Mouse (Mus musculus) heart, embryonic 14.5 days (tissue): Measurements from ENCODE around the gene Memo1. TPM values are rescaled to one million over a fixed set of nuclear protein-coding genes. Genes with fewer than 3 reads are reported as not detected.
"Not testable (repeated sequence)": the region's sequence is repeated elsewhere in the genome, so short reads cannot be mapped to it uniquely, and the experiment has no call there.

ENCODE experiments used
- ATAC-seq: fragments of 200-750 bp; cut with Nextera tagmentation; 2 replicates; pipeline ENCODE4 v1.8.0; 2017; ENCODE audit warnings: low read depth, moderate TSS enrichment; ENCODE audit not compliant: insufficient number of reproducible peaks, insufficient read depth, low FRiP score
- H3K27ac ChIP-seq, 2 experiments: fragments of 200-500 bp in 1 of 2; fragments of 300-500 bp in 1 of 2; sonication (generic) in 1 of 2; replicated peaks in 1 of 2; 2 replicates each; pipeline ENCODE4 v1.5.1; 2012 to 2014; ENCODE audit warnings: low read depth in 2 of 2, low read length in 2 of 2, control low read depth in 1 of 2, mild to moderate bottlenecking in 1 of 2, mixed read lengths in 1 of 2; ENCODE audit not compliant: control insufficient read depth in 1 of 2, insufficient read depth in 1 of 2
- H3K27me3 ChIP-seq: fragments of 300-500 bp; sonication (generic); 2 replicates; pipeline ENCODE4 v1.6.1; 2014; ENCODE audit warnings: mild to moderate bottlenecking, low read length, control low read depth; ENCODE audit not compliant: control insufficient read depth, insufficient read depth
- H3K36me3 ChIP-seq: fragments of 300-500 bp; sonication (generic); 2 replicates; pipeline ENCODE4 v1.6.1; 2014; ENCODE audit warnings: mild to moderate bottlenecking, control low read depth, low read length, mixed read lengths; ENCODE audit not compliant: control insufficient read depth, insufficient read depth
- H3K4me1 ChIP-seq, 2 experiments: fragments of 200-500 bp in 1 of 2; fragments of 300-500 bp in 1 of 2; sonication (generic) in 1 of 2; 2 replicates each; pipeline ENCODE4 v1.6.1; 2012 to 2014; ENCODE audit warnings: low read length in 2 of 2, control low read depth in 1 of 2, mixed read lengths in 1 of 2; ENCODE audit not compliant: control insufficient read depth in 2 of 2, insufficient read depth in 2 of 2
- H3K4me2 ChIP-seq: fragments of 300-500 bp; sonication (generic); 2 replicates; pipeline ENCODE4 v1.6.1; 2014; ENCODE audit warnings: mild to moderate bottlenecking, low read length
- H3K4me3 ChIP-seq, 2 experiments: fragments of 200-500 bp in 1 of 2; fragments of 300-500 bp in 1 of 2; sonication (generic) in 1 of 2; 2 replicates each; pipeline ENCODE4 v1.5.1; 2012 to 2014; ENCODE audit warnings: low read length in 2 of 2, mild to moderate bottlenecking in 2 of 2, control low read depth in 1 of 2, low read depth in 1 of 2, moderate library complexity in 1 of 2; ENCODE audit not compliant: control insufficient read depth in 1 of 2, insufficient read depth in 1 of 2
- H3K9ac ChIP-seq: fragments of 300-500 bp; sonication (generic); 2 replicates; pipeline ENCODE4 v1.6.1; 2014; ENCODE audit warnings: mild to moderate bottlenecking, low read length
- H3K9me3 ChIP-seq: fragments of 300-500 bp; sonication (generic); 2 replicates; pipeline ENCODE4 v1.6.1; 2016; ENCODE audit warnings: low read length, control low read depth; ENCODE audit not compliant: control insufficient read depth
- WGBS: fragments of 180-500 bp; shearing (Covaris S2); extraction: QIAGEN DNeasy Blood & Tissue Kit; methylation state at CpG from one replicate; pipeline ENCODE4 v1.1.7; 2014; 5-methylcytosine and 5-hydroxymethylcytosine counted together
- polyA plus RNA-seq: library from polyadenylated mRNA; unstranded; fragments of >200 nt; fragmentation: Nextera tagmentation; extraction: Ambion mirVana; gene quantifications from 2 replicates; pipeline ENCODE4 v1.2.1, GENCODE M21; 2014

Memo1 gene
- polyA plus RNA-seq, 1 experiment from 2014 or later, result 80.7 TPM

DNA sequence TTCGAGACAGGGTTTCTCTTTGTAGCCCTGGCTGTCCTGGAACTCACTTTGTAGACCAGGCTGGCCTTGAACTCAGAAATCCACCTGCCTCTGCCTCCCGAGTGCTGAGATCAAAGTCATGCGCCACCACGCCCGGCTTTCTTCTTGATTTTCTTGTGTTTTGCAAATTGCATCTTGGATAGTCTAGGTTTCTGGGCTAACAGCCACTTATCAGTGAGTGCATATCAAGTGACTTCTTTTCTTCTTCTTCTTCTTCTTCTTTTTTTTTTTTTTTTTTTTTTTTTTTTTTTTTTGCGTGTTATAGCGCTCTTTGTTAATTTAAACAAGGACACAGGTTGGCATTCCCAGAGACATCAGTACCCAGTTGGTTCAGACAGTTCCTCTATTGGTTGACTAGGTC, 31.9 kb upstream of the Memo1 start:
- H3K9ac ChIP-seq, H3K4me1 ChIP-seq, H3K4me2 ChIP-seq, ATAC-seq, H3K27ac ChIP-seq, H3K9me3 ChIP-seq, H3K36me3 ChIP-seq, H3K27me3 ChIP-seq, H3K4me3 ChIP-seq: not testable (repeated sequence)
- 80% methylated on average over 7 of the region's 7 CpGs for WGBS

DNA sequence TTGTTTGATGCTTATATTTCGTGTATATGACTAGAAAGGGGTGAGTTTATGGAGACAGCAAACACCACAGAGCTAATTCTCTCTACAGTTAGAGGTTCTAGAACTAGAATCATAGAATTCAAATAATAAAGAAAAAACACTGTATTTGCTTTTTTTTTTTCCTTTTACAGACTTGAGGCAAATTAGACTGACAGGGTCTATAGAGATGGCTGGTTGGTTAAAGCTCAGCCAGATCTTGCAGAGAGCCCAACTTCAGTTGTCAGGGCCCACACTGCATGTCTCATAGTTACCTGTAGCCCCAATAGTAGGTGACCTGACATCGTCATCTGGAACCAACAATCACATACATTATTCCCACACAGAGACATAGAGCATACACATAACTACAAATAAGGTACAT, 28.5 kb upstream of the Memo1 start, which contains the start of gene Dpy30:
TSS of gene Dpy30 (minus strand) at position 101 of the 400 bp plus-strand sequence.
- no peak within 1 kb of the TSS for H3K4me2 ChIP-seq
- no peaks in the 10 kb centered on the region for H3K4me1 ChIP-seq
- no peak within 1 kb of the TSS for H3K4me3 ChIP-seq
- WGBS, result 76% methylated on average over 2 of the region's 2 CpGs
- H3K27me3 ChIP-seq, result no peaks in the 10 kb centered on the region
- ATAC-seq, result no peak
- H3K36me3 ChIP-seq, result no peaks in the 10 kb centered on the region
- H3K9ac ChIP-seq, result no peak within 1 kb of the TSS
- H3K9me3 ChIP-seq, result no peaks in the 10 kb centered on the region
- H3K27ac ChIP-seq, result no peak within 1 kb of the TSS

DNA sequence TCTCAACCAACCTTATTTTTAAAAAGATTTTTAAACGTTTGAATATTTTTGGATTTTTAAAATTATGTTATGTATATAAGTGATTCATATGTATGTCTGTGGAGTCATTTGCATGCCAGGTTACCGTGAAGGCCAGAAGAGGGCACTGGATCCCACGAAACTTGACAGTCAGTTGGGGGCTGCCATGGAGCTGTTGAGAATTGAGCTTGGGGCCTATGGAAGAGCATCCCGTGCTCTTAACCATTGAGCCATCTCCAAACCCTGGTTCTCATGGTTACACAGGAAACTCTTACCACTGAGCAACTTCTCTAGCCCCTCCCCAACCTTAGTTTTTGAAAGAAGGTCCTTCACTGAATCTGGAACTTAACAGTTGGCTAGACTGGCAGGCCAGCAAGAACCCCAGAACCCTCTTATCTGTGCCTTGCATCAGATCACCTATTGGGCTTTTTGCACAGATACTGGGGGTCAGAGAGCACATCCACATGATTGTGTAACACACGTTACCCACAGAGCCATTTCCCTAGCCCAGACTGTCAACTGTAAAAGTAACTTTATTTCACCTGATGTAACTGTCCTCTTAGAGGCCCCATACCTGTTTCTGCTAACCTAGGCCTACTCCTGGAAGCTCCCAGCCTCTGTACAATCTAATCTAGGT, 27.2 kb upstream of the Memo1 start:
- Histone ChIP-seq H3K4me3 (no peak overlapping the region), H3K9me3 (no peaks in the 10 kb centered on the region), H3K27ac (no peak overlapping the region), H3K27me3 (no peaks in the 10 kb centered on the region), H3K4me1 (no peaks in the 10 kb centered on the region), H3K9ac (no peak overlapping the region), H3K36me3 (no peaks in the 10 kb centered on the region), H3K4me2 (no peak overlapping the region)
- ATAC-seq, result no peak
- WGBS, result 43% methylated on average over 5 of the region's 5 CpGs

DNA sequence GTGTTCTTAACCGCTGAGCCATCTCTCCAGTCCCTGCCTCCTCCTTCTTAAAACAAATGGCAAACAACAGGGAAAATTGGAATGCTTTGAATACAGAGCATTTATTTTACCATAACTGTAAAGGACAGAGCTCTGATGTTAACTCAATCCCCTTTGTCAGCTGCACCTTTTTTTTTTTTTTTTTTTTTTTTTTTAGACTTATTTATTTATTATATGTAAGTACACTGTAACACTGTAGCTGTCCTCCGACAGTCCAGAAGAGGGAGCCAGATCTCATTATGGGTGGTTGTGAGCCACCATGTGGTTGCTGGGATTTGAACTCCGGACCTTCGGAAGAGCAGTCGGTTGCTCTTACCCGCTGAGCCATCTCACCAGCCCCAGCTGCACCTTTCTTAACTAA, 23.4 kb upstream of the Memo1 start:
- H3K4me1 ChIP-seq, result peaks cover 2 to 14% of the 10 kb centered on the region in 2 experiments; a peak in 2 of 4 replicates
- 88% methylated on average over 6 of the region's 6 CpGs for WGBS
- no peak overlapping the region for H3K4me3 ChIP-seq
- H3K27me3 ChIP-seq, result no peaks in the 10 kb centered on the region
- H3K9ac ChIP-seq, result no peak overlapping the region
- H3K4me2 ChIP-seq, result no peak overlapping the region
- H3K36me3 ChIP-seq, result peaks cover 10% of the 10 kb centered on the region; the same call in 1 of the 2 replicates
- no peaks in the 10 kb centered on the region for H3K9me3 ChIP-seq
- no peak for ATAC-seq
- H3K27ac ChIP-seq, result no peak overlapping the region

DNA sequence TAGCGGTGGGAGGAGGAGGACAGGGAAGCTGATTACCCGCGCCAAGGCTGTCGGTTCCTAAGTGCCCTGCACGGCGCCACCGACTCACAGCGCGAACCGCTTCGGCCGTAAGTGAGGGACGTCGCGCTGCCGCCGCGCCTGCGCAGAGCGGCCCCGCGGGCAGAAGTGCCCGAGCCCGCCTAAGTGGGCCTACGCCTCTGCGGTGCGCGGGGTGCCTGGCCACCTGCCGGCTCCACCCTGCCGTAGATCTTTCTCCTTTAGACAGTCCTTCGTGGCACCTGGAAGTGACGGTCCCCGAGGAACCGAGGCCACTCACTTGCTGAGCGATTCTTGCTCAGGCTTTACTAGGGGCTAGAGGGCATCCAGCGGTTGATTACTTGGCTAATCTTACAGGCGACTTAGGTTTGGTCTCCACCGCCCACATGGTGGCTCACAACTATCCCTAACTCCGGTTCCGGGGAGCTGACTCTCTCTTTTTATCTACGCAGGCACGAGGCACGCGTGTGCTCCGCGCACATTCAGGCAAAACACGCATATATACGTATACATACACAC, 21.1 kb upstream of the Memo1 start:
- ATAC-seq, result peak; percentile 92
- H3K36me3 ChIP-seq, result peaks cover 32% of the 10 kb centered on the region
- peaks cover 2 to 14% of the 10 kb centered on the region in 2 experiments; a peak in 2 of 4 replicates for H3K4me1 ChIP-seq
- H3K9me3 ChIP-seq, result no peaks in the 10 kb centered on the region
- no peaks in the 10 kb centered on the region for H3K27me3 ChIP-seq
- peak overlapping the region; percentile 88 for H3K9ac ChIP-seq
- peak overlapping the region; percentile 87 for H3K27ac ChIP-seq
- H3K4me2 ChIP-seq, result peak overlapping the region; percentile 84
- under 1% methylated on average over 48 of the region's 48 CpGs for WGBS
- H3K4me3 ChIP-seq, result peak overlapping the region; percentile 70 to 81

DNA sequence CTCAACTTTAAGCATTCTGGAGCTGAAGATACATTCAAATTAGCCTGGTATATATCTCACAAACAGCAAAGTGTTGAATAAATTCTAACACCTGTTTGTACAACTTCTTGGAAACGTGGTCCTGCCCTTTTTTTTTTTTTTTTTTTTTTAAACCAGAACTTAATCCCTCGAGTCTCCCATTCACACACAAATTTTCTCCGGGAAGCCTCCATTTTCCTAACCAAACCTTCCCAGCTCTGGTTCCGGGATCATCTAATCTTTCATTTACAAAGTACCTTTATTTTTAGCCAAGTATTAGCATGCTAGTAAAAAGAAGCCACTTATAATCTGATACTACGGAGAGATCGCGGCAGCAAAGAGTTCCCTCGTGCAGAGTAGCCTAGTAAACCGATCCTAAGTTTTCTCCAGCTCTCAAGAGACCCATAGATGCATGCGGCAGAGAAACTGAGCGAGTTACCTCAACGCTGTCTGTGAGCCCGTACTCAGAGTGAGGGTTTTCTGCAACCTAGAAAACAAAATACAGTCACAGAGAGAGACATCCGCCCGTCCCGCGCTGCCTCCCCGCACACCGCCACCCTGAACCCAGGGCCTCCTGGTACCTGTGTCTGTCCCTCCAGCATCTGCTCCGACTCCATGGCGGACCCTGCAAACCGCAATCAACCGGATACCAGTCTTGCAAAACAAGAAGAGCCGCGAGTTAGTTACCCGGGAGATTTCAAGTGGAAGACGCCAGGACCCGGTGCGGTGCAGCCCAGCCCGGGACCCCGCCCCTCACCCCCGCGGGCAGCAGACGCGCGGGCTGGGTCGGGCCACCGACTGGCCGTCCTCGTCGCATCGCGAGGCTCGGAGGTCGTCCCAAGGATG, 20.4 kb upstream of the Memo1 start:
- WGBS, result under 1% methylated on average over 36 of the region's 45 CpGs

DNA sequence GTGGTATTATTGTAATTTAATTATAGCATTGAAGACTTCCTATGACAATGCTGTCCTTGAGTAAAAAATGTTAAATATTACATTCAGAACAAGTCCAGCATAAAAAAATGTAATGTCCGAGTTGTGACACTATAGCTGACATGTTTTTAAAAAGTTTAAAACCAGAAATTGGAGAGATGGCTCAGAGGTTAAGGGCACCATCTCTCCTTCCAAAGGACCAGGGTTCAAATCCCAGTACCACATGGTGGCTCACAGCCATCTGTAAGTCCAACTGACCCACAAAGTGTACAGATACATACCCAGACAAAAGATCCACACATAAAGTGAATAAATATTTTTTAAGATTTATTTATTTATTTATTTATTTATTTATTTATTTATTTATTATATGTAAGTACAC, 10.7 kb upstream of the Memo1 start:
- H3K9ac ChIP-seq, result no peak overlapping the region
- 84% methylated on average over 1 of the region's 1 CpGs for WGBS

More for the DNA sequence above, 20.4 kb upstream of the Memo1 start:
- Histone ChIP-seq H3K9ac (peak overlapping the region; percentile 88), H3K4me3 (peak overlapping the region; percentile 70 to 81), H3K36me3 (peaks cover 39% of the 10 kb centered on the region), H3K27ac (peak overlapping the region; percentile 87), H3K4me2 (peak overlapping the region; percentile 84), H3K9me3 (no peaks in the 10 kb centered on the region), H3K27me3 (no peaks in the 10 kb centered on the region), H3K4me1 (peaks cover 2 to 14% of the 10 kb centered on the region in 2 experiments; a peak in 2 of 4 replicates)
- peak; percentile 84 for ATAC-seq

More for the DNA sequence above, 10.7 kb upstream of the Memo1 start:
- Histone ChIP-seq H3K27ac (no peak overlapping the region), H3K9me3 (no peaks in the 10 kb centered on the region), H3K27me3 (no peaks in the 10 kb centered on the region), H3K4me2 (no peak overlapping the region), H3K4me3 (no peak overlapping the region), H3K36me3 (peaks cover 67% of the 10 kb centered on the region), H3K4me1 (no peaks in the 10 kb centered on the region)
- ATAC-seq, result no peak
